Comparison of ENCODE assay signal across 21 mouse cellular contexts in genomic region chr19:26759295-26759694, GRCm38 (mm10).
DNase-seq lines count a peak whose midpoint lies in the region; ATAC-seq and TF ChIP-seq lines count a peak whose summit lies in the region.
"Had no signal": no experiment of that assay in that cellular context is flagged by ENCODE, and none has a peak within 500 bp of the region (broad histone marks: within the 10 kb centered on the region; RNA-seq: fewer than 3 reads in every experiment).

No protein-coding gene starts in this region.

- H3K79me2 ChIP-seq in heart, adult 2 months (replicated peaks; ENCODE audit: control insufficient read depth, insufficient read depth, low read length), result no peaks in the 10 kb centered on the region

- TF ChIP-seq CTCF in heart, adult 2 months (IDR thresholded peaks at IDR 0.05), result no peak

- H3K27me3 ChIP-seq in heart, adult 2 months (ENCODE audit: control insufficient read depth, insufficient read depth, low read length), result no peaks in the 10 kb centered on the region
- no peaks in the 10 kb centered on the region for H3K27me3 ChIP-seq in heart, embryonic 16.5 days (ENCODE audit: control insufficient read depth, insufficient read depth, low read length)
- no peaks in the 10 kb centered on the region for H3K27me3 ChIP-seq in heart, embryonic 11.5 days (ENCODE audit: control insufficient read depth, insufficient read depth, low read length)
- no peaks in the 10 kb centered on the region for H3K27me3 ChIP-seq in midbrain, embryonic 10.5 days (ENCODE audit: low read depth, poor library complexity, severe bottlenecking)
- H3K27me3 ChIP-seq in midbrain, embryonic 16.5 days (ENCODE audit: control insufficient read depth, insufficient read depth, low read depth, low read length), result no peaks in the 10 kb centered on the region
- H3K27me3 ChIP-seq: hindbrain, embryonic 15.5 days; intestine, embryonic 15.5 days; liver, embryonic 15.5 days had no signal

- no peak overlapping the region for H3K4me3 ChIP-seq in heart, adult 2 months
- H3K4me3 ChIP-seq in heart, embryonic 16.5 days (ENCODE audit: low read length), result no peak overlapping the region
- no peak overlapping the region for H3K4me3 ChIP-seq in heart, embryonic 11.5 days (ENCODE audit: low read depth, low read length)
- no peak overlapping the region for H3K4me3 ChIP-seq in midbrain, embryonic 10.5 days
- no peak overlapping the region for H3K4me3 ChIP-seq in midbrain, embryonic 16.5 days (ENCODE audit: low read depth, low read length)
- H3K4me3 ChIP-seq: hindbrain, embryonic 15.5 days; intestine, embryonic 15.5 days; limb, embryonic 10.5 days; liver, embryonic 15.5 days had no signal

- no peak for DNase-seq in heart, adult 2 months
- no peak for DNase-seq in heart, adult 18-20 months
- no peak for DNase-seq in midbrain, embryonic 10.5 days (ENCODE audit: low spot score)
- peak; percentile 53 for DNase-seq in induced T-regulatory cell, adult 2 months (ENCODE audit: low read depth)
- DNase-seq in layer of hippocampus, adult 11-12 months (ENCODE audit: low spot score), result no peak
- DNase-seq: adrenal gland, postnatal 14 days; B cell, adult 2 months; cerebellum, adult 9-10 months; kidney, adult 9 months; liver; right cerebral cortex, adult 18-20 months; right cerebral cortex, postnatal 4 days; thymus, postnatal 14 days had no signal

- peak; percentile 26; the same call in 1 of the 2 replicates for ATAC-seq in heart, embryonic 16.5 days (replicated peaks; ENCODE audit: extremely low read depth, insufficient read depth, low FRiP score)
- no peak for ATAC-seq in heart, embryonic 11.5 days (replicated peaks; ENCODE audit: insufficient number of reproducible peaks, low FRiP score, low TSS enrichment)
- no peak for ATAC-seq in midbrain, embryonic 16.5 days
- ATAC-seq: intestine, embryonic 15.5 days had no signal

- no peaks in the 10 kb centered on the region for H3K9me3 ChIP-seq in heart, embryonic 16.5 days (replicated peaks; ENCODE audit: control insufficient read depth, low read length)
- H3K9me3 ChIP-seq in heart, embryonic 11.5 days (replicated peaks; ENCODE audit: control insufficient read depth, low read length), result no peaks in the 10 kb centered on the region
- no peaks in the 10 kb centered on the region for H3K9me3 ChIP-seq in midbrain, embryonic 10.5 days (replicated peaks)
- no peaks in the 10 kb centered on the region for H3K9me3 ChIP-seq in midbrain, embryonic 16.5 days (replicated peaks; ENCODE audit: control insufficient read depth, low read length, poor library complexity, severe bottlenecking)
- H3K9me3 ChIP-seq: hindbrain, embryonic 15.5 days; intestine, embryonic 15.5 days; limb, embryonic 10.5 days; liver, embryonic 15.5 days had no signal

- WGBS in heart, adult 2 months, result 47% methylated on average over 13 of the region's 13 CpGs
- WGBS in heart, embryonic 16.5 days, result 64% methylated on average over 13 of the region's 13 CpGs
- 74% methylated on average over 13 of the region's 13 CpGs for WGBS in heart, embryonic 11.5 days (ENCODE audit: insufficient replicate concordance)
- 87% methylated on average over 13 of the region's 13 CpGs for WGBS in midbrain, embryonic 10.5 days
- 84% methylated on average over 13 of the region's 13 CpGs for WGBS in midbrain, embryonic 16.5 days

- H3K4me1 ChIP-seq in heart, adult 2 months (ENCODE audit: control insufficient read depth, insufficient read depth, low read length), result peaks cover 8% of the 10 kb centered on the region
- H3K4me1 ChIP-seq in heart, embryonic 16.5 days (ENCODE audit: control insufficient read depth, insufficient read depth, low read length), result peaks cover 9% of the 10 kb centered on the region
- peaks cover 15% of the 10 kb centered on the region for H3K4me1 ChIP-seq in heart, embryonic 11.5 days (ENCODE audit: control insufficient read depth, insufficient read depth, low read length)
- H3K4me1 ChIP-seq in midbrain, embryonic 10.5 days, result peaks cover 25% of the 10 kb centered on the region
- peaks cover 22% of the 10 kb centered on the region for H3K4me1 ChIP-seq in midbrain, embryonic 16.5 days (ENCODE audit: control insufficient read depth, insufficient read depth, low read length)
- H3K4me1 ChIP-seq: intestine, embryonic 15.5 days had no signal

- TF ChIP-seq POLR2A in heart, adult 2 months (IDR thresholded peaks at IDR 0.05; ENCODE audit: insufficient read depth, low read depth, low read length), result no peak

- TF ChIP-seq EP300 in heart, adult 2 months (IDR thresholded peaks at IDR 0.05; ENCODE audit: insufficient read depth, low read depth, low read length), result no peak

- 0 out of 2 replicates have a peak overlapping the region, but pooled peaks have one; percentile 5 for H3K27ac ChIP-seq in heart, adult 2 months
- peak overlapping the region; percentile 37 for H3K27ac ChIP-seq in heart, embryonic 16.5 days (ENCODE audit: low read length)
- H3K27ac ChIP-seq in heart, embryonic 11.5 days (ENCODE audit: low read depth, low read length), result no peak overlapping the region
- H3K27ac ChIP-seq in midbrain, embryonic 10.5 days (replicated peaks), result peak overlapping the region; percentile 50
- H3K27ac ChIP-seq in midbrain, embryonic 16.5 days (ENCODE audit: low read length), result no peak overlapping the region
- H3K27ac ChIP-seq: hindbrain, embryonic 15.5 days; intestine, embryonic 15.5 days; limb, embryonic 10.5 days; liver, embryonic 15.5 days; macrophage had no signal

- no peak overlapping the region for H3K4me2 ChIP-seq in heart, embryonic 16.5 days (ENCODE audit: low read depth, low read length)
- no peak overlapping the region for H3K4me2 ChIP-seq in heart, embryonic 11.5 days
- no peak overlapping the region for H3K4me2 ChIP-seq in midbrain, embryonic 16.5 days (ENCODE audit: low read length)
- H3K4me2 ChIP-seq: hindbrain, embryonic 15.5 days; intestine, embryonic 15.5 days; liver, embryonic 15.5 days had no signal

- no peaks in the 10 kb centered on the region for H3K36me3 ChIP-seq in heart, adult 2 months (ENCODE audit: control insufficient read depth, insufficient read depth, low read length)
- H3K36me3 ChIP-seq in heart, embryonic 16.5 days (ENCODE audit: control insufficient read depth, insufficient read depth), result no peaks in the 10 kb centered on the region; the same call in 1 of the 2 replicates
- no peaks in the 10 kb centered on the region for H3K36me3 ChIP-seq in heart, embryonic 11.5 days (ENCODE audit: control insufficient read depth, insufficient read depth, low read length)
- H3K36me3 ChIP-seq in midbrain, embryonic 10.5 days, result no peaks in the 10 kb centered on the region
- peaks cover 8% of the 10 kb centered on the region for H3K36me3 ChIP-seq in midbrain, embryonic 16.5 days (ENCODE audit: control insufficient read depth, insufficient read depth, low read length)
- H3K36me3 ChIP-seq: intestine, embryonic 15.5 days; liver, embryonic 15.5 days had no signal

- intact Hi-C loops in heart, adult 2 months (cut with DNase I), result no loop called here

- no peak overlapping the region for H3K9ac ChIP-seq in heart, adult 2 months (ENCODE audit: low read depth, low read length)
- H3K9ac ChIP-seq in heart, embryonic 16.5 days (ENCODE audit: low read length), result no peak overlapping the region
- no peak overlapping the region for H3K9ac ChIP-seq in heart, embryonic 11.5 days (ENCODE audit: low read depth, low read length)
- H3K9ac ChIP-seq in midbrain, embryonic 16.5 days (ENCODE audit: low read depth, low read length), result no peak overlapping the region
- H3K9ac ChIP-seq: hindbrain, embryonic 15.5 days; intestine, embryonic 15.5 days; liver, embryonic 15.5 days had no signal

Comparison
In these comparisons a context has a peak if more than half of its experiments do, and no peak if none do; other contexts are left out.
1. H3K27ac ChIP-seq: peak in heart, adult 2 months (single experiment), heart, embryonic 16.5 days (single experiment) and midbrain, embryonic 10.5 days (single experiment); none in heart, embryonic 11.5 days (single experiment) and midbrain, embryonic 16.5 days (single experiment).